Mouse (Mus musculus) stomach, embryonic 15.5 days (tissue): Measurements from ENCODE around the gene Spats2. TPM values are rescaled to one million over a fixed set of nuclear protein-coding genes. Genes with fewer than 3 reads are reported as not detected.
"Not testable (repeated sequence)": the region's sequence is repeated elsewhere in the genome, so short reads cannot be mapped to it uniquely, and the experiment has no call there.

Source experiments
- ATAC-seq: fragments of 200-750 bp; cut with Nextera tagmentation; 2 replicates; pipeline ENCODE4 v1.8.0; 2017; ENCODE audit warnings: low read depth, moderate number of reproducible peaks, moderate TSS enrichment; ENCODE audit not compliant: insufficient read depth, low FRiP score
- H3K27ac ChIP-seq: fragments of 300-500 bp; sonication (generic); 2 replicates; pipeline ENCODE4 v1.5.1; 2015; ENCODE audit warnings: mild to moderate bottlenecking, inconsistent platforms
- H3K27me3 ChIP-seq: fragments of 300-500 bp; sonication (generic); replicated peaks from 2 replicates; pipeline ENCODE4 v1.6.1; 2015; ENCODE audit warnings: inconsistent platforms
- H3K36me3 ChIP-seq: fragments of 300-500 bp; sonication (generic); 2 replicates; pipeline ENCODE4 v1.6.1; 2015; ENCODE audit warnings: inconsistent platforms
- H3K4me1 ChIP-seq: fragments of 300-500 bp; sonication (generic); 2 replicates; pipeline ENCODE4 v1.6.1; 2015; ENCODE audit warnings: inconsistent platforms
- H3K4me2 ChIP-seq: fragments of 300-500 bp; sonication (generic); 2 replicates; pipeline ENCODE4 v1.6.1; 2015; ENCODE audit warnings: mild to moderate bottlenecking, inconsistent platforms
- H3K4me3 ChIP-seq: fragments of 300-500 bp; sonication (generic); replicated peaks from 2 replicates; pipeline ENCODE4 v1.5.1; 2015; ENCODE audit warnings: inconsistent platforms
- H3K9ac ChIP-seq: fragments of 300-500 bp; sonication (generic); 2 replicates; pipeline ENCODE4 v1.6.1; 2015; ENCODE audit warnings: inconsistent platforms
- H3K9me3 ChIP-seq: fragments of 300-500 bp; sonication (generic); 2 replicates; pipeline ENCODE4 v1.6.1; 2016; ENCODE audit warnings: inconsistent platforms
- whole genome bisulfite sequencing: fragments of 180-500 bp; shearing (Covaris S2); methylation state at CpG from one replicate; pipeline ENCODE4 v1.1.7; 2015; 5-methylcytosine and 5-hydroxymethylcytosine counted together
- polyA plus RNA-seq: library from polyadenylated mRNA; unstranded; fragments of >200 nt; fragmentation: Nextera tagmentation; extraction: Ambion mirVana; gene quantifications from 2 replicates; pipeline ENCODE4 v1.2.1, GENCODE M21; 2015

Gene Spats2
- polyA plus RNA-seq, 1 experiment from 2014 or later = 28.3 TPM

DNA sequence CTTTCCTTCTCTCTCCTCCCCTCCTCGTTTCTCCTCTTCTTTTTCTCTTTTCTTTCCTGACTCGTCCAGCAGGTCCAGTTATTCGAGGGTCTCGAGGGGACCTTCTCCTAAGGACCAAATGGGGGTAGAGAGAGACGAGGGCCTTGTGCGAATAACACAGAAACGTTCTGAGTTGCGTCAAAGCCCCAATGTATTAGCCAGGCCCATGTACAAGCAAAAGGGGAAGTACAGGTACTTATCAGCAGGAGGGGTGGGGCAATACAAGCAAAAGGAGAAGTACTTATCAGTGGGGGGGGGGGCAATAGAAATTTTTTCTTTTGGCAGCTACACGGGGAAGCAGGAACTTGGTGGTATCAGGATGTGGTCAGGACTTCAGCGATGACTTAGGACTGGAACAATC lies 28.8 kb downstream of the Spats2 start:
- H3K4me1 ChIP-seq, ATAC-seq, H3K36me3 ChIP-seq, H3K9ac ChIP-seq, H3K27me3 ChIP-seq, H3K27ac ChIP-seq, H3K9me3 ChIP-seq, H3K4me2 ChIP-seq, H3K4me3 ChIP-seq: not testable (repeated sequence)
- WGBS = 84% methylated on average over 10 of the region's 10 CpGs

DNA sequence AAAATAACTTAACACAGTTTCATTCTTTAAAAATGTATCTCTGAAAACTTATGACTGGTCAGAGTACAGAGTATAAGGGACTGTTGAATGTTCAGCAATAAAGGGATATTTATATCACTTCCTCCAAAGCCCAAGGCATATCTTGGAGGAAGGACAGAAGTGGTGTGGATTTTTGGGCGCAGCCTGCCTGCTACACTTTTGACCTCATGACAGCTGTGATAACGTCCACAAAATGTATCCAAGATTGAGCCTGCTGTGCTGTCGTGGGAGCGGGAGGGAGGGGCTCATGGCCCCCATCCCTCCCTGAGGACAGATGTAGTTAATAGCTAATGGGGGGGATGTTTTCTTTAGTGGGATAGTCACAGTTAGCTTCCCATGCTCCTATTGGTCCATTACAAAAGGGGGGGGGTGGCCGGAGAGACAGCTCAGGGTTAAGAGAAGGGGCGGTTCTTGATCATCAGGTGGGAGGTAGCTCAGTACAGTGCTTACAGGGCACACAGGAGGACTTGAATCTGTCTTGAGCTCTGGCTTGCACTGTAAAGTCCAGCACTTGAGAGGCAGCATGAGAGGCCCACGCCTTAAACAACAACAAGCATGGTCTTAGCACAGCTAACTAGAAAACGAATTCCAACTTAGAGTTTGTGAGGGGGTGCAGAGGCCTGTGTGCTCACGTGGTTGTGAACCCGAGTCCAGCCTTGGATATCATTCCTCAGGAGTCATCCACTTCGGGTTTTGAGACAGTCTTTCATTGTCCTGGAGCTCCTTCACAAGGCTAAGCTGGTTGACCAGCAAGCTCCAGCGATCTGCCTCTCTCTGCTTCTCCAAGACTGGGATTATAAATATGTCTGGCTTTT lies 38.0 kb downstream of the Spats2 start:
- Histone ChIP-seq H3K36me3 (peaks cover 7% of the 10 kb centered on the region), H3K9me3 (no peaks in the 10 kb centered on the region), H3K4me2 (no peak overlapping the region), H3K9ac (no peak overlapping the region), H3K4me1 (no peaks in the 10 kb centered on the region), H3K4me3 (no peak overlapping the region), H3K27me3 (no peaks in the 10 kb centered on the region), H3K27ac (no peak overlapping the region)
- WGBS = 63% methylated on average over 12 of the region's 12 CpGs
- no peak; the same call in 1 of the 2 replicates for ATAC-seq

DNA sequence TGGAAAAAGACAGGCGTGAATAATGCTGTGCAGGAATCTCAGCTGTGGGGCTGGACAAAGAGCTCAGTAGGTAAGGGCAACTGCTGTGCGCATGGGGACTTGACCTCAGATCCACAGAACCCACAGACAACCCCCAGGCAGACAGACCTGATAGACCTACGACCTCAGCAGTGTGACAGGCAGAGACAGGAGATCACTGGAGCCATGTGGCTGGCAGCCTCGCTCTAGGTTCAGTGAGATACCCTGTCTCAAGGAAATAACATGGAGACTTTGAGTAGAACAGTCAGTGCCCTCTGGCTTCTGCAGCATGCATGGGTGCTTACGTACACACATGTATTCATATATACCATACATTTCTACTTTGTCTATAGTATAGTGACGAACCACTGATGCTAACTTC lies 46.4 kb downstream of the Spats2 start:
- no peaks in the 10 kb centered on the region for H3K9me3 ChIP-seq
- no peak overlapping the region for H3K4me2 ChIP-seq
- ATAC-seq = no peak
- no peak overlapping the region for H3K27ac ChIP-seq
- peaks cover 19% of the 10 kb centered on the region for H3K36me3 ChIP-seq
- 89% methylated on average over 6 of the region's 6 CpGs for WGBS
- no peak overlapping the region for H3K4me3 ChIP-seq
- H3K4me1 ChIP-seq = no peaks in the 10 kb centered on the region
- H3K27me3 ChIP-seq = no peaks in the 10 kb centered on the region
- H3K9ac ChIP-seq = no peak overlapping the region

DNA sequence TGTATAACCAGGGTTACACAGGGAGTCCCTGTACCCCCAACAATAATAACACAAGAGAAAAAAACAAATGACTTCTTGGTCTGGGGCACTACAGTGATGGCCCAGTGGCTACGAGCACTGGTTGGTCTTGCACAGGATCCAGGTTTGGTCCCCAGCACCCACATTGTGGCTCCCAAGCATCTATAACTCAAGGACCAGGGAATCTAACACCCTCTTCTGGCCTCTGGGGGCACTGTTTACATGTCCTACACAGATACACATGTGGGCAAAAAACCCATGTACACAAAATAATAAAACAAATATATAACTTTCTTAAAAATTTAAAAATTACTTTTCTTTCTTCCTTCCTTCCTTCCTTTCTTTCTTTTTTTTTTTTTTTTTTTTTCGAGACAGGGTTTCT lies 53.9 kb downstream of the Spats2 start:
- Histone ChIP-seq H3K9ac (no peak overlapping the region), H3K9me3 (no peaks in the 10 kb centered on the region), H3K4me3 (no peak overlapping the region), H3K27me3 (no peaks in the 10 kb centered on the region), H3K27ac (no peak overlapping the region), H3K4me2 (no peak overlapping the region), H3K36me3 (peaks cover 31% of the 10 kb centered on the region), H3K4me1 (no peaks in the 10 kb centered on the region)
- 97% methylated on average over 1 of the region's 2 CpGs for WGBS
- ATAC-seq = no peak

DNA sequence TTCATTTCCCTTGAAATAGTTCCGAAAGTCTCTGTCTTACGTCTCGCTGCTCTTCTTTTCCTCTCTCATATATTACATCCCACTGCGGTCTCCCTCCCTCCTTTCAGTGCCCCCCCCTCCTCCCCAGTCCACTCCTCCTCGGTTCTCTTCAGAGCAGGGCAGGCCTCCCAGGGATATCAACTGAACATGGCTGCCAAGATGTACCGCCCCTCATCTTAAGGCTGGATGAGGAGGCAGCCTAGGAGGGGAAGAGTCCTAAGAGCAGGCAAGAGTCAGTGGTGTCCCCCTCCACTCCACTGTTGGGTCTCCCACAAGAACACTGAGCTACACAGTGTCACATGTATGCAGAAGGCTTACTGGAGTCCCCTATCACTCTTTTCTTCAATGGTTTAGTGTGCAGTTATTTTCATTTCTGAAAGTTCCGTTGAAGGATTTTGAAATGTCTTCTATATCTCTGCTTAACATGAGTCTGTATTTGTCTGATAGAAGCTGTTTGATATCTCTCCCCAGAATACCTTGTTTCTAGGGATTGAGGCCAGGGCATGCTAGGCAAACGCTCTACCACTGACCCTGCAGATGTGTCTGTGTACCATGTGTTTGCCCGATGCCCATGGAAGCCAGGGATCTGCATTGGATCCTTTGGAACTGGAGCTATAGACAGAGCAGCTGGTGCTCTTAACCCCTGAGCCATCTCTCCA lies 58.6 kb downstream of the Spats2 start:
- Histone ChIP-seq H3K9ac (no peak overlapping the region), H3K27ac (no peak overlapping the region), H3K4me3 (no peak overlapping the region), H3K4me1 (no peaks in the 10 kb centered on the region), H3K27me3 (no peaks in the 10 kb centered on the region), H3K9me3 (no peaks in the 10 kb centered on the region), H3K4me2 (no peak overlapping the region), H3K36me3 (peaks cover 37% of the 10 kb centered on the region)
- 80% methylated on average over 9 of the region's 9 CpGs for WGBS
- ATAC-seq = no peak

DNA sequence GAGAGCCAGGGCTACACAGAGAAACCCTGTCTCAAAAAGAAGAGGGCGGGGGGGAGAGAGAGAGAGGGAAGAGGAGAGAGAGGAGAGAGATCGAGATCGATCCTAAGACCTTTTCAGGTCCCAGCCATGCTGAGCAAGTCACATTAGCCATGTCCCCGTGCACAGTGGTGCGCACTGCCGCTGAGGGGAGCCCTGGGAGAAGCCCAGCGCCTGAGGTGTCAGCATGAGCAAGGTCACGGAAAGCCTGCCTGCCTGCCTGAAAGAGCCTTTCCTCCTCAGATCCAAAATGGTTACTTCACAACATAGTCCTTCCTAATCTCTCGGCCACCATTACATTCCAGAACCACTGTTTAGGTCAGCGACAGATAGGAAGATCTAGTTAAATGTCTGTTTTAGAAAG lies 68.6 kb downstream of the Spats2 start:
- H3K4me1 ChIP-seq = no peaks in the 10 kb centered on the region
- H3K4me2 ChIP-seq = no peak overlapping the region
- no peak overlapping the region for H3K27ac ChIP-seq
- no peak overlapping the region for H3K9ac ChIP-seq
- H3K9me3 ChIP-seq = no peaks in the 10 kb centered on the region
- H3K4me3 ChIP-seq = no peak overlapping the region
- H3K36me3 ChIP-seq = peaks cover 5% of the 10 kb centered on the region; the same call in 1 of the 2 replicates
- H3K27me3 ChIP-seq = no peaks in the 10 kb centered on the region
- no peak for ATAC-seq
- 82% methylated on average over 10 of the region's 10 CpGs for WGBS

DNA sequence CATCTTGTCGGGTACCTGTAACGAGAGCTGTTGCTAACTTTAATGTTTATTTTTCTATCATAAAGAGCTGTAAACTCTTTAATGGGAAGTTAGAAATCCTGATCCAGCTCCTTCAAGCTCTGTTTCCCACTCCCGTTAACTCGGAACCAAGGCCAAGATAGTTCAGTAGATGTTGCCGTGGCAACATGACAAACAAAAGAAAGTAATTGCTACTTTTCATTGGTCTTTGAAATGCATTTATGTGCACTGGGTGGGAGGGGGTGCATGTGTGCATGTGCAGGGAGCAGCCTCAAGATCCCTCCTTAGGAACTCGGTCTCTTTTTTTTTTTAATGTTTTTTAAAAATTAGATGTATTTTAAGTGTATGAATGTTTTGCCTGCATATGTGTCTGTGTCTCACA lies 69.3 kb downstream of the Spats2 start:
- ATAC-seq = no peak
- no peak overlapping the region for H3K27ac ChIP-seq
- 58% methylated on average over 6 of the region's 6 CpGs for WGBS
- no peaks in the 10 kb centered on the region for H3K4me1 ChIP-seq
- no peak overlapping the region for H3K4me3 ChIP-seq
- H3K9me3 ChIP-seq = no peaks in the 10 kb centered on the region
- H3K9ac ChIP-seq = no peak overlapping the region
- peaks cover 3% of the 10 kb centered on the region; the same call in 1 of the 2 replicates for H3K36me3 ChIP-seq
- no peaks in the 10 kb centered on the region for H3K27me3 ChIP-seq
- no peak overlapping the region for H3K4me2 ChIP-seq

DNA sequence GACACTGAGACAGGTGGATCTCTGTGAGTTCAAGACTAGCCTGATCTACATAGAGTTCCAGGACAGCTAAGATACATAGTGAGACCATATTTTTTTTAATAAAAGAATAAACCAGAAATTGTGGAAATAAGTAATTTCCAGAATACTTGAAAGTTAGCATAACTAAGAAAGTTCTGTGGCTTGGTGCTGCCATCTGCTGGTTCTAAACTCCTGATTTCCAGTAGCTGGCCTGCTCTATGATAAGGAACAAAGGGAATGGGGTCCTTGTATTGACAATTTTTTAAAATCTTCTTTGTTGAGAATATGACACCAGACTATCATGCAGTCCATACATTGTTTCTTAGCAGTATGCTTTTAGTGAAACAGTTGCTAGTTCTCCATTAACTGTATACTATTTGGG lies 73.0 kb downstream of the Spats2 start:
- Histone ChIP-seq H3K36me3 (no peaks in the 10 kb centered on the region), H3K4me1 (no peaks in the 10 kb centered on the region), H3K9me3 (no peaks in the 10 kb centered on the region), H3K27ac (no peak overlapping the region), H3K4me3 (no peak overlapping the region), H3K27me3 (no peaks in the 10 kb centered on the region), H3K4me2 (no peak overlapping the region), H3K9ac (no peak overlapping the region)
- ATAC-seq = no peak

DNA sequence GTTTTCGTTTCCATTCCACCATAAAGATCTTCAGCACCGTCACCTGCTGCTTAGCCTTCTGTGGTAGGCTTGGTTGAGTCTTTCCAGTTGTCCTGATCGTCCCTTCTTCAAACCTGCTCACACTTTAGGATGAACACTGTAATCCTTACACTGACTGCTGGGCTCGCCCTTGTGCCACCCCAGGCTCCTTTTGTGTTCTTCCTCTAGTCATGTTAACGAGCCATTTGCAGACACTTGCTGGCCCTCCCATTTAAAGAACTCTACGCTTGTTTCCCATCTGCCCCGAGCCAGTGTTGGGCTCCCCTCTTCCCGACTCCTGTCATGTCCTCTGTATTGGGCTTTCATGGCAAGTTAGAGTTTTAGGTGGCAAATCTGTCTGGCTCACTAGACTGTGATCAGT lies 80.2 kb downstream of the Spats2 start:
- Histone ChIP-seq H3K9ac (no peak overlapping the region), H3K27me3 (no peaks in the 10 kb centered on the region), H3K4me3 (no peak overlapping the region), H3K4me2 (no peak overlapping the region), H3K27ac (no peak overlapping the region), H3K9me3 (no peaks in the 10 kb centered on the region), H3K36me3 (peaks cover 21% of the 10 kb centered on the region; the same call in 1 of the 2 replicates), H3K4me1 (no peaks in the 10 kb centered on the region)
- ATAC-seq = no peak
- WGBS = 81% methylated on average over 8 of the region's 8 CpGs

DNA sequence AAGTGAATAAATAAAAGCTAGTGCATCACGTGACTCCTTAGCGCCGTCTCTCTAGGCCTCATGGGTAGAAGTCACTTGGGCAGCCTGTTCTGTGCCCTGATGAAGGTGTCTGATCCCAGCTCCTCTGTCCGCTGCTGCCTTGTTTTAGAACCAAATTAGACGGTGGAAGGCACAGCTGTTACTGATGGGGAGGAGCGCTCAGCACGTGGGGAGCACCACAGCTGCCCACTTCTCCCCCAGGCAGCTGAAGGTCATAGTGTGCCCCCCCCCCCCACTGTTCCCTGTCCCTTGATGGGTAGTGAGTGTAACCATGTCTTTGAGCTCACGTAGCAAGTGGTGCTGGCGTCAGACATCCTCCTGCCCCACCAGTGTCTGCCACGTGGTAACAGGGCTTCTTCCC lies 87.5 kb downstream of the Spats2 start:
- H3K9me3 ChIP-seq = no peaks in the 10 kb centered on the region
- no peak overlapping the region for H3K4me2 ChIP-seq
- H3K4me3 ChIP-seq = no peak overlapping the region
- H3K27ac ChIP-seq = no peak overlapping the region
- no peaks in the 10 kb centered on the region for H3K27me3 ChIP-seq
- H3K4me1 ChIP-seq = no peaks in the 10 kb centered on the region
- WGBS = 90% methylated on average over 10 of the region's 10 CpGs
- peaks cover 34% of the 10 kb centered on the region; the same call in 1 of the 2 replicates for H3K36me3 ChIP-seq
- no peak for ATAC-seq
- H3K9ac ChIP-seq = no peak overlapping the region

DNA sequence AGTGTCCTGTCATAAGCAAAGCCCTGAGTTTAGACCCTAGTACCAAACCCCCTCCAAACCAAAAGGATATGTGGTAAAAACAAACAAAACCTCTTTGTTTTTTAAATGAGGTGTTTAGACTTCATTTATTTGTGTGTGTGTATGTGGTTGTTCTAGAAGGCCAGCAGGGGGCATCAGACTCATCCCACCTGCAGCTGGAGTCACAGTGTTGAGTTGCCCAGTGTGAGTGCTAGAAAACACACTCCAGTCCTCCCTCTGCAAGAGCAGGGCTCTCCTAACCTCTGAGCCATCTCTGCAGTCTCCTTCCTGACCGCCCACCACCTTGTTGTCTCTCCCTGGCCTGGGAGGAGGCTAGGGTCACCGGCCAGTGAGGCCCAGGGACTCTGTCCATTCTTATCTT lies 89.2 kb downstream of the Spats2 start:
- 0 out of 2 replicates have a peak, but pooled peaks cover 7% of the 10 kb centered on the region for H3K27me3 ChIP-seq
- no peak overlapping the region for H3K4me2 ChIP-seq
- H3K9me3 ChIP-seq = no peaks in the 10 kb centered on the region
- H3K4me3 ChIP-seq = no peak overlapping the region
- no peak for ATAC-seq
- 86% methylated on average over 2 of the region's 2 CpGs for WGBS
- no peak overlapping the region for H3K27ac ChIP-seq
- H3K36me3 ChIP-seq = peaks cover 24% of the 10 kb centered on the region; the same call in 1 of the 2 replicates
- H3K4me1 ChIP-seq = no peaks in the 10 kb centered on the region
- H3K9ac ChIP-seq = no peak overlapping the region

DNA sequence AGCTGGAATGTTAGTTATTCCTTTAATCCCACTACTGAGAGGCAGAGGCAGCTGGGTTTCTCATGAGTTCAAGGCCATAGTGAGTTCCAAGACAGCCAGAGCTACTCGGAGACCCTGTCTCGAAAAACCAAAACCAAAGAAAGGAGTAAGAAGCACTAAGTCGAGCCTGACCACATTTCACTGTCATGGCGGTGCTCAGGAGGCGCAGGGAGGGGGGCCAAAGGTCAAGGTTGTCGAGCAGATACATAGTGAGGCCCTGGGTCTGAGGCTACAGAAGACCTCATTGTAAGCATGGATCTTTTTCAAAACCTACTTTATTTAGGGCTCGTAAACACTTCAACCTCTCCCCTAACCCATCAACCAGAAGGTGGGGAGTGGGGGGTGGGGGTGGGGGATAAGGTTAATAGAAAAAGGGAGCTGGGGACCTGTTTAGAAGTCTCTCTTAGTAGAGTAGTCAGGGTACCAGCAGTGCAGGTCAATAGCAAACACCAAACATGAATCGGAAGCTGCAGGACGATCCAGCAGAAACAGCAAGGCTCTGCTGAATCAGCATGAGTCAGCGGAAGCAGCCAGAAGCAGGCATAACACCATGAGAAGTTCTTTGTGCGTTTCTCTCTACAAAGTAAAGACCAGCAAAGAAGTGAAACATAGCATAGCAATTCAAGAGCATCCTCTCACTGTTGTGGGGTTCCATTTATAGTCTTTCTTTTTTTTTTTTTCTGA lies 90.2 kb downstream of the Spats2 start:
- no peak overlapping the region for H3K4me2 ChIP-seq
- peaks cover 16% of the 10 kb centered on the region for H3K27me3 ChIP-seq
- H3K4me3 ChIP-seq = no peak overlapping the region
- H3K9ac ChIP-seq = no peak overlapping the region
- H3K27ac ChIP-seq = no peak overlapping the region
- ATAC-seq = no peak
- H3K9me3 ChIP-seq = no peaks in the 10 kb centered on the region
- H3K4me1 ChIP-seq = no peaks in the 10 kb centered on the region
- H3K36me3 ChIP-seq = peaks cover 17% of the 10 kb centered on the region; the same call in 1 of the 2 replicates
- WGBS = 83% methylated on average over 11 of the region's 11 CpGs
